Mouse (Mus musculus) lung, embryonic 14.5 days (tissue): ENCODE measurements at regions not wholly inside any gene's neighbourhood (a gene's known extent, or its start where the extent isn't known, plus 50 kb on each side); places are given as distances from the start of the nearest gene placed in this dataset.
"Not testable (repeated sequence)": the region's sequence is repeated elsewhere in the genome, so short reads cannot be mapped to it uniquely, and the experiment has no call there.

ENCODE experiments used
- ATAC-seq: fragments of 200-750 bp; cut with Nextera tagmentation; 2 replicates; pipeline ENCODE4 v1.8.0; 2017; ENCODE audit warnings: mild to moderate bottlenecking, moderate TSS enrichment, moderate library complexity; ENCODE audit not compliant: insufficient read depth
- DNase-seq: peaks from one replicate; pipeline ENCODE4 v3.0.0-alpha.2; 2015
- H3K27ac ChIP-seq: fragments of 300-500 bp; sonication (generic); 2 replicates; pipeline ENCODE4 v1.5.1; 2014; ENCODE audit warnings: low read depth, mild to moderate bottlenecking, moderate library complexity
- H3K27me3 ChIP-seq: fragments of 300-500 bp; sonication (generic); 2 replicates; pipeline ENCODE4 v1.6.1; 2014; ENCODE audit warnings: low read length, control low read depth; ENCODE audit not compliant: insufficient read depth
- H3K36me3 ChIP-seq: fragments of 300-500 bp; sonication (generic); 2 replicates; pipeline ENCODE4 v1.6.1; 2014; ENCODE audit warnings: control low read depth; ENCODE audit not compliant: insufficient read depth
- H3K4me1 ChIP-seq: fragments of 300-500 bp; sonication (generic); 2 replicates; pipeline ENCODE4 v1.6.1; 2014; ENCODE audit warnings: antibody characterized with exemption, control low read depth; ENCODE audit not compliant: insufficient read depth
- H3K4me2 ChIP-seq: fragments of 300-500 bp; sonication (generic); 2 replicates; pipeline ENCODE4 v1.6.1; 2014; ENCODE audit warnings: mild to moderate bottlenecking
- H3K4me3 ChIP-seq: fragments of 300-500 bp; sonication (generic); 2 replicates; pipeline ENCODE4 v1.5.1; 2014; ENCODE audit warnings: low read depth, low read length
- H3K9ac ChIP-seq: fragments of 300-500 bp; sonication (generic); 2 replicates; pipeline ENCODE4 v1.6.1; 2014
- H3K9me3 ChIP-seq: fragments of 300-500 bp; sonication (generic); 2 replicates; pipeline ENCODE4 v1.6.1; 2016; ENCODE audit warnings: low read depth, low read length, control low read depth
- CTCF ChIP-seq: IDR thresholded peaks from 2 replicates; pipeline ENCODE4 v1.5.1; 2016; ENCODE audit warnings: antibody characterized with exemption, low read depth
- WGBS: fragments of 180-500 bp; shearing (Covaris S2); extraction: QIAGEN DNeasy Blood & Tissue Kit; methylation state at CpG from one replicate; pipeline ENCODE4 v1.1.7; 2014; 5-methylcytosine and 5-hydroxymethylcytosine counted together

GRCm38 (mm10) chr1:140903747-140904146, 657.8 kb downstream of the Kcnt2 start:
- not testable (repeated sequence) for DNase-seq, H3K36me3 ChIP-seq, H3K4me2 ChIP-seq, ATAC-seq, H3K9ac ChIP-seq, H3K4me1 ChIP-seq, H3K27me3 ChIP-seq, H3K4me3 ChIP-seq, H3K9me3 ChIP-seq, H3K27ac ChIP-seq
- 86% methylated on average over 1 of the region's 1 CpGs for WGBS

GRCm38 (mm10) chr1:140913566-140913965, 667.6 kb downstream of the Kcnt2 start:
- ATAC-seq: no peak
- 69% methylated on average over 2 of the region's 2 CpGs for WGBS

GRCm38 (mm10) chr1:140940348-140940747, 694.4 kb downstream of the Kcnt2 start:
- peak; percentile 37 for DNase-seq

More at GRCm38 (mm10) chr1:140913566-140913965, 667.6 kb downstream of the Kcnt2 start:
- Histone ChIP-seq H3K9ac (no peak overlapping the region), H3K4me3 (no peak overlapping the region), H3K36me3 (no peaks in the 10 kb centered on the region), H3K27me3 (no peaks in the 10 kb centered on the region), H3K9me3 (no peaks in the 10 kb centered on the region; the same call in 1 of the 2 replicates), H3K27ac (no peak overlapping the region), H3K4me2 (no peak overlapping the region), H3K4me1 (no peaks in the 10 kb centered on the region)
- no peak for TF ChIP-seq CTCF
- DNase-seq: no peak

GRCm38 (mm10) chr1:140958856-140959255, 712.9 kb downstream of the Kcnt2 start:
- Histone ChIP-seq H3K9ac (no peak overlapping the region), H3K4me3 (no peak overlapping the region), H3K27ac (no peak overlapping the region), H3K4me1 (no peaks in the 10 kb centered on the region), H3K36me3 (no peaks in the 10 kb centered on the region), H3K9me3 (no peaks in the 10 kb centered on the region), H3K27me3 (no peaks in the 10 kb centered on the region), H3K4me2 (no peak overlapping the region)
- no peak for DNase-seq
- ATAC-seq: no peak
- TF ChIP-seq CTCF: no peak

More at GRCm38 (mm10) chr1:140940348-140940747, 694.4 kb downstream of the Kcnt2 start:
- 39% methylated on average over 4 of the region's 4 CpGs for WGBS
- Histone ChIP-seq H3K4me3 (no peak overlapping the region), H3K36me3 (no peaks in the 10 kb centered on the region), H3K4me2 (no peak overlapping the region), H3K27ac (no peak overlapping the region), H3K27me3 (no peaks in the 10 kb centered on the region), H3K9me3 (no peaks in the 10 kb centered on the region), H3K4me1 (no peaks in the 10 kb centered on the region), H3K9ac (no peak overlapping the region)
- 0 out of 2 replicates have a peak, but pooled peaks have one; percentile 10 for TF ChIP-seq CTCF
- ATAC-seq: no peak

GRCm38 (mm10) chr1:141001821-141002220, 755.9 kb downstream of the Kcnt2 start:
- H3K4me1 ChIP-seq: no peaks in the 10 kb centered on the region
- no peaks in the 10 kb centered on the region for H3K36me3 ChIP-seq
- WGBS: 65% methylated on average over 3 of the region's 3 CpGs
- no peaks in the 10 kb centered on the region for H3K9me3 ChIP-seq
- H3K4me2 ChIP-seq: no peak overlapping the region
- TF ChIP-seq CTCF: no peak
- ATAC-seq (no peak), DNase-seq (no peak)
- no peak overlapping the region for H3K27ac ChIP-seq
- no peak overlapping the region for H3K4me3 ChIP-seq
- no peaks in the 10 kb centered on the region for H3K27me3 ChIP-seq
- no peak overlapping the region for H3K9ac ChIP-seq
